In genomic region chr4:106375857-106376256, GRCm38 (mm10) we compare ENCODE assay signal across 10 mouse cellular contexts. TPM values are rescaled to one million over a fixed set of nuclear protein-coding genes. Genes with fewer than 3 reads are reported as not detected.
DNase-seq lines count a peak whose midpoint lies in the region; ATAC-seq lines count a peak whose summit lies in the region.
"Had no signal": no experiment of that assay in that cellular context is flagged by ENCODE, and none has a peak within 500 bp of the region (broad histone marks: within the 10 kb centered on the region; RNA-seq: fewer than 3 reads in every experiment).

No protein-coding gene starts in this region.

- no peak for ATAC-seq in kidney, embryonic 16.5 days (ENCODE audit: low FRiP score, low TSS enrichment)
- ATAC-seq in hematopoietic stem cell, adult 5-6 weeks (replicated peaks in 1 of 2; ENCODE audit: insufficient read depth in 1 of 2, low FRiP score in 2 of 2, low TSS enrichment in 1 of 2, low read depth in 1 of 2, poor library complexity in 2 of 2, severe bottlenecking in 2 of 2) = peak; percentile 71 to 89; a peak in 3 of 4 replicates

- no peak overlapping the region for H3K9ac ChIP-seq in kidney, embryonic 16.5 days (replicated peaks; ENCODE audit: low read length)
- H3K9ac ChIP-seq: embryonic facial prominence, embryonic 13.5 days; stomach, embryonic 15.5 days had no signal

- DNase-seq in kidney, adult 18-20 months = peak; percentile 84
- DNase-seq in brain, embryonic 18.5 days (ENCODE audit: low read depth, low spot score) = peak; percentile 39
- peak; percentile 41 for DNase-seq in fibroblast of lung, adult 2 months (ENCODE audit: low read depth)
- peak; percentile 70 to 80 for DNase-seq in left cerebral cortex, postnatal 10 days (ENCODE audit: extremely low spot score in 1 of 2, low spot score in 2 of 2)
- peak; percentile 62 to 74 for DNase-seq in natural killer cell, adult 2 months (ENCODE audit: low spot score in 2 of 2)
- peak; percentile 46 for DNase-seq in testis, postnatal 14 days (ENCODE audit: low spot score)

- no peak overlapping the region for H3K4me3 ChIP-seq in kidney, embryonic 16.5 days (ENCODE audit: low read length)
- H3K4me3 ChIP-seq: embryonic facial prominence, embryonic 13.5 days; stomach, embryonic 15.5 days had no signal

- H3K4me2 ChIP-seq in kidney, embryonic 16.5 days (replicated peaks; ENCODE audit: low read depth, low read length) = no peak overlapping the region
- H3K4me2 ChIP-seq: embryonic facial prominence, embryonic 13.5 days; stomach, embryonic 15.5 days had no signal

- 56% methylated on average over 1 of the region's 1 CpGs for WGBS in kidney, embryonic 16.5 days

- no peaks in the 10 kb centered on the region for H3K9me3 ChIP-seq in kidney, embryonic 16.5 days (ENCODE audit: low read length)
- H3K9me3 ChIP-seq: embryonic facial prominence, embryonic 13.5 days; stomach, embryonic 15.5 days had no signal

- H3K4me1 ChIP-seq in kidney, embryonic 16.5 days (ENCODE audit: insufficient read depth, low read length) = no peaks in the 10 kb centered on the region
- H3K4me1 ChIP-seq: embryonic facial prominence, embryonic 13.5 days had no signal

- H3K27ac ChIP-seq in kidney, embryonic 16.5 days (ENCODE audit: low read length) = no peak overlapping the region
- H3K27ac ChIP-seq: embryonic facial prominence, embryonic 13.5 days; stomach, embryonic 15.5 days had no signal

- intact Hi-C loops in left cerebral cortex, postnatal 10 days (cut with DNase I) = loop anchor here (2.0 kb wide), 1 partner anchor 147 kb away; no protein-coding TSS in a partner anchor

- peaks cover 42% of the 10 kb centered on the region for H3K36me3 ChIP-seq in kidney, embryonic 16.5 days (ENCODE audit: insufficient read depth, low read length)

- no peaks in the 10 kb centered on the region for H3K27me3 ChIP-seq in kidney, embryonic 16.5 days (ENCODE audit: insufficient read depth, low read length)
- H3K27me3 ChIP-seq: embryonic facial prominence, embryonic 13.5 days; stomach, embryonic 15.5 days had no signal

RNA-seq across cellular contexts. Expression of gene Usp24, which starts 59.8 kb away (rescaled TPM):
- polyA plus RNA-seq in kidney, embryonic 16.5 days (2015; fragmentation: Nextera tagmentation; extraction: Ambion mirVana) = 6.3 and 6.4 TPM in 2 replicates
- 43.7 and 44.5 TPM in 2 replicates for total RNA-seq in hematopoietic stem cell, adult 5-6 weeks (2017)
- total RNA-seq in left cerebral cortex, postnatal 10 days (2021) = 10 to 100 TPM; 47.2 to 48.0 TPM
